ENCODE assay signal across 8 mouse cellular contexts in genomic region chr11:54703306-54703705, GRCm38 (mm10).
DNase-seq lines count a peak whose midpoint lies in the region; ATAC-seq and TF ChIP-seq lines count a peak whose summit lies in the region.

No protein-coding gene starts in this region.

- DNase-seq in ovary, postnatal 10 days (ENCODE audit: low spot score) = peak; percentile 42
- DNase-seq in ovary, adult 18-20 months (ENCODE audit: low spot score) = no peak
- peak; percentile 17 for DNase-seq in c-Kit-negative CD71-positive TER-119-positive erythroid progenitor cells, embryonic 14.5 days (ENCODE audit: low read depth, low spot score)
- peak; percentile 63 to 73 for DNase-seq in left cerebral cortex, adult 2 months (ENCODE audit: extremely low spot score in 1 of 2, low spot score in 2 of 2)
- DNase-seq in midbrain, embryonic 14.5 days = peak; percentile 83
- peak; percentile 67 to 78 for DNase-seq in spleen, postnatal 36 days (ENCODE audit: low spot score in 2 of 2)

- H3K27me3 ChIP-seq in forebrain, embryonic 12.5 days = no peaks in the 10 kb centered on the region
- H3K27me3 ChIP-seq in midbrain, embryonic 14.5 days (ENCODE audit: control insufficient read depth, insufficient read depth, low read length) = no peaks in the 10 kb centered on the region

- H3K4me1 ChIP-seq in forebrain, embryonic 12.5 days = peaks cover 3% of the 10 kb centered on the region; the same call in 1 of the 2 replicates
- H3K4me1 ChIP-seq in midbrain, embryonic 14.5 days (ENCODE audit: control insufficient read depth, insufficient read depth, low read length) = no peaks in the 10 kb centered on the region

- H3K27ac ChIP-seq in forebrain, embryonic 12.5 days = no peak overlapping the region
- H3K27ac ChIP-seq in left cerebral cortex, adult 2 months = no peak overlapping the region
- no peak overlapping the region for H3K27ac ChIP-seq in midbrain, embryonic 14.5 days (replicated peaks; ENCODE audit: low read depth, low read length)

- 38% methylated on average over 4 of the region's 4 CpGs for WGBS in forebrain, embryonic 12.5 days
- WGBS in midbrain, embryonic 14.5 days = 31% methylated on average over 4 of the region's 4 CpGs

- intact Hi-C loops in left cerebral cortex, adult 2 months (cut with DNase I) = loop anchor here (1.0 to 5.0 kb wide), 3 partner anchors 84 to 224 kb away; partner anchors contain the start of genes Cdc42se2 and Lyrm7

- ATAC-seq in forebrain, embryonic 12.5 days (ENCODE audit: low FRiP score) = 0 out of 2 replicates have a peak, but pooled peaks have one; percentile 39
- peak; percentile 51 to 62; a peak in 3 of 4 replicates for ATAC-seq in hematopoietic stem cell, adult 5-6 weeks (replicated peaks in 1 of 2; ENCODE audit: insufficient read depth in 1 of 2, low FRiP score in 2 of 2, low TSS enrichment in 1 of 2, low read depth in 1 of 2, poor library complexity in 2 of 2, severe bottlenecking in 2 of 2)
- no peak for ATAC-seq in midbrain, embryonic 14.5 days (ENCODE audit: low FRiP score, low TSS enrichment)

- no peak overlapping the region for H3K4me3 ChIP-seq in forebrain, embryonic 12.5 days (replicated peaks)
- H3K4me3 ChIP-seq in left cerebral cortex, adult 2 months = no peak overlapping the region
- no peak overlapping the region for H3K4me3 ChIP-seq in midbrain, embryonic 14.5 days (replicated peaks; ENCODE audit: low read depth, low read length)

- no peak overlapping the region for H3K4me2 ChIP-seq in forebrain, embryonic 12.5 days
- no peak overlapping the region for H3K4me2 ChIP-seq in midbrain, embryonic 14.5 days (ENCODE audit: low read length)

- TF ChIP-seq CTCF in left cerebral cortex, adult 2 months (IDR thresholded peaks at IDR 0.05) = peak; percentile 79

- no peak overlapping the region for H3K9ac ChIP-seq in forebrain, embryonic 12.5 days
- no peak overlapping the region for H3K9ac ChIP-seq in midbrain, embryonic 14.5 days (replicated peaks; ENCODE audit: low read length)

- no peaks in the 10 kb centered on the region for H3K9me3 ChIP-seq in forebrain, embryonic 12.5 days
- H3K9me3 ChIP-seq in midbrain, embryonic 14.5 days (ENCODE audit: control insufficient read depth, low read length) = no peaks in the 10 kb centered on the region

- no peaks in the 10 kb centered on the region; the same call in 1 of the 2 replicates for H3K36me3 ChIP-seq in forebrain, embryonic 12.5 days (replicated peaks)
- no peaks in the 10 kb centered on the region; the same call in 1 of the 2 replicates for H3K36me3 ChIP-seq in midbrain, embryonic 14.5 days (ENCODE audit: control insufficient read depth, insufficient read depth, low read length)
